Mouse (Mus musculus) frontal cortex, adult (tissue): ENCODE results near the gene Ajuba.

Source experiments
- ATAC-seq: cut with Nextera tagmentation; 2 replicates; pipeline ENCODE4 v1.9.2; 2017; ENCODE audit warnings: mild to moderate bottlenecking, moderate library complexity, mixed read lengths; ENCODE audit not compliant: low TSS enrichment

The Ajuba gene

DNA sequence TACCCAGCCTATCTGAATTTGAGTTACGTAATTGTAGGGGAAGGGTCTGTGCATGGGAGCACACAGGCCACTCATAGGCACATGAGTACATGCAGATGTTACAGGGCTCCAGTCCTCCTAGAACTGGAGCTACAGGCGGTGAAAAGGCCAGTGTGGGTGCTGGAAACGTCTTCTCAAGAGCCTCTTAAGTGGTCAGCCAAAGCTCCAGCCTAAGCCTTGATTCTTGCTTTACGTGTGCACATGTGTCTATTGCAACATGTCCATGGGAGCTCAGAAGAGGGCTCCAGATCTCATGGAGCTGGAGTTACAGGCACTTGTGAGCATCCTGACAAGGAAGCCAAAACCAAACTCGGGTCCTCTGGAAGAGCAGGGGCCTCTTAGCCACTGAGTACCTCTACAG lies 32.7 kb downstream of the Ajuba start:
- no peak for ATAC-seq

DNA sequence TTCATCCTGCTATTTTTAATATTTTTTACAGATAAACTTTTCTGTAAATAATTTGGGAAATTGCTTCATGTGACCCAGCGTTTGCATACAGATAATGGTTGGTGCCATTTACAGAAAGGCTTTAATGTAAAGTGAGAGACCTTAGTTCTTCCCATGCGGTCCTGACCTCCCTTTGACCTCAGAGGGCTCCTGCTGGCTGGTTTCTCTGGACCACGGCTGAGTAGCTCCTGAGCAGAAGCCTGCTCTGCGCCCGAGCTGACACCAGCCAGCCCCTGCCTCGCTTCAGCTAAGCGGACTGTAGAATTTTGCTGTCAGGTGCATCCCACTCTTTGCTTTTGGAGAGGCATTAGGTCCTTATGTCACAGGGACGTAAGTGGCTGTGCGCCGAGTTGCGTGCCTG lies 36.6 kb downstream of the Ajuba start:
- ATAC-seq, result no peak

DNA sequence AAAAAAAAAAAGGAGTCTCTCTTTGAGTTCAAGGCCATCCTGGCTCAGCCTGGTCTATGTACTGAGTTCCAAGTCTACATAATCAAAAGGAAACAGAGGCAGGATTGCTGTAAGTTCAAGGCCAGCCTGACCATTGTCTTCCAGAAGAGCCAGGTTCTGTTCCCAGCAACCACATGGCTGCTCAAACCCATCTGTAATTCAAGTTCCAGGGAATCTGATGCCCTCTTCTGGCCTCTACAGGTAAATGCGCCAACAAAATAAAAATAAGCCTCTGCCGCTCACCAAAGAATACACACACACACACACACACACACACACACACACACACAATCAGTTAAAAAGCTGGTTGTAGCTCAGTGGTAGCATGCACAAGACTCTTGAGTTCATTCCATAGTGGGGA lies 38.8 kb downstream of the Ajuba start:
- ATAC-seq, result no peak

DNA sequence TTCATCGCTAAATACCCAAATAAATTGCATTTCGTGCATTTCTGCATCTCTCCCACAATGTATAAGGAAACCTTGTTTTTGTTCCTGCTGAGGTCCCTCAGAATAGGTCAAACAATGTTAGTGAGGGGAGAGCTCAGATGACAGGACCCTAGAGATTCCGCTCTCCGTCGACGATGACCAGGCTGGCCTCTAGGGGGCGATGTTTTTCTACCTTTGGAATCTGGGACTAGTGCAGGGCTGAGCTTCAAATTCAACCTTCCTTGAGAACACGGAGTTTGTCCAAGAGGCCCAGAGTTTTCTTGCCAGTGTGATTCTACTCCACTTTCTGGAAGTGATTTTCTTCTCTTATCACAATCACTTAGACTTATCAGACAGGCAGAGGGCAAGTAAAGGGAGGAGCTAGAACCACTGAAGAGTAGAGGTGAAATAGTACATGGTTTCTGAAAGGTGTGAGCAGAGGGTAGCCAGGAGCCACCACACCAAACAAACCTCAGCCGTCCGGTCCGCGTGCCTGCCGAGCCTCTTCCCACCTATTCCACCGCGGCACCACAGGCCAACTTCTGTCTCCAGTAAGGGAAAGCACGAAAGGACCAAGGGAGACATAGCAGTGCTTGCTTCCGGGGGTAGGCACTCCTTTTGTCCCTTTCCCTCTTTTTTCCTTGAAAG lies 48.8 kb downstream of the Ajuba start:
- ATAC-seq, result peak; percentile 85

DNA sequence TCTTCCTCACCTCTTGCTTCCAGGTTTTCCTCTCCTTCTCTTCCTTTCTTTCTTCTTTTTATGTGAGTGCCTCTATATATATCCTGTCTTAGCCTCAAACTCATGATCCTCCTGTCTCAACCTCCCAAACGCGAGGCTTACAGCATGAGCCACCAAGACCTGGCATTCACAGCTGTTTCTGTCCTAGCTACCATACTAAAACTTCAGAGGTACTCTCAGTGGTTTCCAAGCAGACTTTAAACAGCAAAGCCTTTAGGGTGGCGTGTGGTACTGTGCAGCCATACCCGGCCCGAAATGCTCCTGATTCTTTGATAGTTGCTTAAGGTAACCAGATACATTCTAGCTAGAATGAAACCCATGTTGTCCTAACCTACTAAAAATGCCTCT lies 49.4 kb downstream of the Ajuba start:
- ATAC-seq, result peak; percentile 38

DNA sequence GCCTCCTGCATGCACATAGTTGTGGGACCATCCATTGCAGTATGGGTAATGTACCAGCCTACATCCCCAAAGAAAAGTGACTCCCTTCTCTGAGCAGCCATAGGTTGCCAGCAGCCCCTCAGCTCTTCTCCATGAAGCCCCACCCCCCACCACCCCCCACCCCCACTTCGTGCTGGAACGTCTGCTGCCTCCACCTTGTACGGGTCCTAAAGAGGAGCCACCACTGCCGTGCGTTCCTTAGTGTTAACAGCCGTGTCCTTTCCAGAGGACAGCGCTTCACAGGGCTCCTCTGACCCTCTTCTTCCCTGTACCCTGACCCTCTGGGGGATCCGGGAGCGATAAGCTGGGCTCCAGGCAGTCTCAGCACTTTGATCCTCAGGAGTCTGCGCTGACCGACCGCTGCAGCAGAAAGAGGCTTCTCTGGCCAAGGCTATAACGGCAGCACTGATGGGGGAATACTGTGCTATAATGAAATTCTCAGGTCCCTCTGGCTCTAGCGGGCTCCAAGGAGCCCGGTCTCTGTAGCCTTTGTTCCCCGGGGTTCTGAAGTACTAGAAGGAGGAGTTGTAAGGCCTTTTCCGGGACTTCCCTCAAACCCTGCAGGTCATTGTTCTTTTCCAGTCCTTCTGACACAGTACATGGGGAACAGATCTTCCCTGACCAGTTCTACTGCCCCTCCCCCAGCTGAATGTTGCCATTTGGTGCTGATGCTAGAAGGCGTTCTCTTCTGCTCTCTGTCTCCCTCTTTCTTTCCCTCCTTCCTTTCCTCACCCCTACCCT lies 49.9 kb downstream of the Ajuba start:
- peak; percentile 75 for ATAC-seq

DNA sequence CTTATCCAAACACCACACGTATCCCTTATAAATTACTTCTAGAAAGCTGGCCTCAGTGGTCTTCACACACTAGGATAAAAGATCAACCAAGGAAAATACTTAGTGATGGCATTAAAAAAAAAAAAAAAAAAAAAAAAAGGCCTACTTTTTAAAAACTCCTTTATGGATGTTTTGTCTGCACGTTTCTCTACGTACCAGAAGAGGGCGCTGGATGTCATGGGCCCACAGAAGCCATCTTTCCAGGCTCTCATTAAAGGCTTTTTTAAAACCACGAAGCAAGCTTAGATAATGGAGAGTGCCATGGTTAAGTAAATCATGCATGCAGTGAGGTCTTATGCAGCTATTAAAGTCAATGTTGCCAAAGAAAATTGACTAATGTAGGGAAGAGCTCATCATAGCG lies 53.8 kb downstream of the Ajuba start:
- ATAC-seq, result no peak
